Mouse (Mus musculus) neural tube, embryonic 11.5 days (tissue): ENCODE measurements at regions not wholly inside any gene's neighbourhood (a gene's known extent, or its start where the extent isn't known, plus 50 kb on each side); places are given as distances from the start of the nearest gene placed in this dataset.

Source experiments
- ATAC-seq: fragments of 200-750 bp; cut with Nextera tagmentation; 2 replicates; pipeline ENCODE4 v1.8.0; 2017; ENCODE audit warnings: moderate number of reproducible peaks, mild to moderate bottlenecking, moderate TSS enrichment, moderate library complexity; ENCODE audit not compliant: insufficient read depth, low FRiP score, low TSS enrichment
- DNase-seq: peaks from one replicate; pipeline ENCODE4 v3.0.0-alpha.2; 2015; ENCODE audit warnings: low spot score
- H3K27ac ChIP-seq: fragments of 300-500 bp; sonication (generic); 2 replicates; pipeline ENCODE4 v1.5.1; 2014; ENCODE audit warnings: low read depth, mild to moderate bottlenecking, low read length
- H3K27me3 ChIP-seq: fragments of 300-500 bp; sonication (generic); 2 replicates; pipeline ENCODE4 v1.6.1; 2014; ENCODE audit warnings: mild to moderate bottlenecking, low read length, mixed read lengths; ENCODE audit not compliant: control insufficient read depth, insufficient read depth
- H3K36me3 ChIP-seq: fragments of 300-500 bp; sonication (generic); 2 replicates; pipeline ENCODE4 v1.6.1; 2014; ENCODE audit warnings: mild to moderate bottlenecking, low read length, moderate library complexity, mixed read lengths; ENCODE audit not compliant: control insufficient read depth, insufficient read depth
- H3K4me1 ChIP-seq: fragments of 300-500 bp; sonication (generic); 2 replicates; pipeline ENCODE4 v1.6.1; 2014; ENCODE audit warnings: low read length, mixed read lengths; ENCODE audit not compliant: control insufficient read depth, insufficient read depth
- H3K4me2 ChIP-seq: fragments of 300-500 bp; sonication (generic); 2 replicates; pipeline ENCODE4 v1.6.1; 2014; ENCODE audit warnings: low read depth, mild to moderate bottlenecking, moderate library complexity
- H3K4me3 ChIP-seq: fragments of 300-500 bp; sonication (generic); 2 replicates; pipeline ENCODE4 v1.5.1; 2014; ENCODE audit warnings: low read depth, low read length
- H3K9ac ChIP-seq: fragments of 300-500 bp; sonication (generic); 2 replicates; pipeline ENCODE4 v1.6.1; 2014; ENCODE audit warnings: mild to moderate bottlenecking, low read length
- H3K9me3 ChIP-seq: fragments of 300-500 bp; sonication (generic); 2 replicates; pipeline ENCODE4 v1.6.1; 2016; ENCODE audit warnings: low read length; ENCODE audit not compliant: control insufficient read depth
- WGBS: fragments of 180-500 bp; shearing (Covaris S2); extraction: QIAGEN DNeasy Blood & Tissue Kit; methylation state at CpG from one replicate; pipeline ENCODE4 v1.1.7; 2014; 5-methylcytosine and 5-hydroxymethylcytosine counted together

GRCm38 (mm10) chr5:44416844-44417589 is 190.6 kb upstream of the Tapt1 start:
- no peak for ATAC-seq
- Histone ChIP-seq H3K9me3 (no peaks in the 10 kb centered on the region; the same call in 1 of the 2 replicates), H3K27me3 (no peaks in the 10 kb centered on the region), H3K4me2 (no peak overlapping the region), H3K4me3 (no peak overlapping the region), H3K4me1 (no peaks in the 10 kb centered on the region), H3K36me3 (no peaks in the 10 kb centered on the region), H3K27ac (no peak overlapping the region), H3K9ac (no peak overlapping the region)
- DNase-seq, result no peak
- 92% methylated on average over 4 of the region's 4 CpGs for WGBS

GRCm38 (mm10) chr5:44414441-44414840 is 188.0 kb upstream of the Tapt1 start:
- WGBS, result 67% methylated on average over 7 of the region's 7 CpGs
- ATAC-seq (no peak), DNase-seq (no peak)
- no peak overlapping the region for H3K9ac ChIP-seq
- H3K36me3 ChIP-seq, result no peaks in the 10 kb centered on the region
- H3K27me3 ChIP-seq, result no peaks in the 10 kb centered on the region
- no peak overlapping the region for H3K27ac ChIP-seq
- no peak overlapping the region for H3K4me2 ChIP-seq
- H3K4me3 ChIP-seq, result no peak overlapping the region
- H3K9me3 ChIP-seq, result no peaks in the 10 kb centered on the region; the same call in 1 of the 2 replicates
- H3K4me1 ChIP-seq, result no peaks in the 10 kb centered on the region

- Histone ChIP-seq H3K27ac (no peak overlapping the region), H3K27me3 (no peaks in the 10 kb centered on the region), H3K36me3 (no peaks in the 10 kb centered on the region), H3K4me3 (no peak overlapping the region), H3K4me1 (no peaks in the 10 kb centered on the region), H3K9ac (no peak overlapping the region), H3K4me2 (no peak overlapping the region), H3K9me3 (no peaks in the 10 kb centered on the region)
- ATAC-seq (no peak), DNase-seq (no peak)
- WGBS, result 84% methylated on average over 6 of the region's 6 CpGs
Measured at GRCm38 (mm10) chr5:44403300-44403699, 176.9 kb upstream of the Tapt1 start.

- Histone ChIP-seq H3K4me2 (no peak overlapping the region), H3K9me3 (no peaks in the 10 kb centered on the region), H3K4me3 (no peak overlapping the region), H3K27ac (no peak overlapping the region), H3K9ac (no peak overlapping the region), H3K4me1 (no peaks in the 10 kb centered on the region), H3K36me3 (no peaks in the 10 kb centered on the region), H3K27me3 (no peaks in the 10 kb centered on the region)
- ATAC-seq, result no peak
- DNase-seq, result no peak
- 68% methylated on average over 8 of the region's 8 CpGs for WGBS
Measured at GRCm38 (mm10) chr5:44400573-44401332, 174.3 kb upstream of the Tapt1 start.

- Histone ChIP-seq H3K27ac (no peak overlapping the region), H3K36me3 (no peaks in the 10 kb centered on the region), H3K4me1 (no peaks in the 10 kb centered on the region), H3K9me3 (no peaks in the 10 kb centered on the region), H3K4me2 (no peak overlapping the region), H3K9ac (no peak overlapping the region), H3K27me3 (no peaks in the 10 kb centered on the region), H3K4me3 (no peak overlapping the region)
- no peak for ATAC-seq
- WGBS, result 63% methylated on average over 6 of the region's 6 CpGs
- DNase-seq, result no peak
Measured at GRCm38 (mm10) chr5:44387237-44387810, 160.9 kb upstream of the Tapt1 start.

- Histone ChIP-seq H3K4me3 (no peak overlapping the region), H3K9ac (no peak overlapping the region), H3K27me3 (no peaks in the 10 kb centered on the region), H3K4me2 (no peak overlapping the region), H3K36me3 (no peaks in the 10 kb centered on the region), H3K27ac (no peak overlapping the region), H3K9me3 (no peaks in the 10 kb centered on the region), H3K4me1 (no peaks in the 10 kb centered on the region)
- WGBS, result 49% methylated on average over 6 of the region's 6 CpGs
- DNase-seq, result peak; percentile 21
- ATAC-seq, result no peak
Measured at GRCm38 (mm10) chr5:44386176-44386575, 159.8 kb upstream of the Tapt1 start.

- ATAC-seq (no peak), DNase-seq (no peak)
- H3K9ac ChIP-seq, result no peak overlapping the region
- H3K9me3 ChIP-seq, result no peaks in the 10 kb centered on the region
- no peaks in the 10 kb centered on the region for H3K4me1 ChIP-seq
- no peaks in the 10 kb centered on the region for H3K36me3 ChIP-seq
- H3K4me2 ChIP-seq, result no peak overlapping the region
- H3K4me3 ChIP-seq, result no peak overlapping the region
- no peaks in the 10 kb centered on the region for H3K27me3 ChIP-seq
- no peak overlapping the region for H3K27ac ChIP-seq
Measured at GRCm38 (mm10) chr5:44383049-44383448, 156.6 kb upstream of the Tapt1 start.

- no peak overlapping the region for H3K4me3 ChIP-seq
- 35% methylated on average over 4 of the region's 4 CpGs for WGBS
- no peaks in the 10 kb centered on the region for H3K9me3 ChIP-seq
- H3K27ac ChIP-seq, result no peak overlapping the region
- H3K4me1 ChIP-seq, result no peaks in the 10 kb centered on the region
- DNase-seq (no peak), ATAC-seq (no peak)
- H3K36me3 ChIP-seq, result no peaks in the 10 kb centered on the region
- no peaks in the 10 kb centered on the region for H3K27me3 ChIP-seq
- no peak overlapping the region for H3K9ac ChIP-seq
- H3K4me2 ChIP-seq, result no peak overlapping the region
Measured at GRCm38 (mm10) chr5:44370006-44370405, 143.6 kb upstream of the Tapt1 start.
